Mouse (Mus musculus): ENCODE measurements at regions not wholly inside any gene's neighbourhood (a gene's known extent, or its start where the extent isn't known, plus 50 kb on each side); places are given as distances from the start of the nearest gene placed in this dataset.

DNA sequence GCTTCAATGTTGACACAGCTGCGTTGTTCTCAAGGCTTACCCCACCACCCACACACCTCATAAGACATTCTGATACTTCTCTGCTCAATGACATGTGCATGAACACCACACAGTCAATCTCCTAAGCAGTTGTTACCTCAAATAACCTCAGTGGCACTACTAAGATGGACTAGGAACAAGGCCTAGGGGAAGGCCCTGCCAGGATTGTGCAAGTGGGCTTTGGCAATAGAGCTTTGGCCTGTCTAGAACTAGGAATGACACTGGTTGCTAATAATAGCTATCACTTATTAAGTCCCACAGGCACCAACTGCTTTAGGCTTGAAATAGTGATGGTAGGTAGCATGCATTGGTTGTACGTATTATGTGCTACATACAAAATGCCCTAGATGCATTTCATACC lies 169.7 kb upstream of the Nabp1 start:
- in situ Hi-C loops (cut with MboI, MseI) = loop anchor here (5.0 kb wide), 2 partner anchors 294 to 439 kb away; no protein-coding TSS in a partner anchor

DNA sequence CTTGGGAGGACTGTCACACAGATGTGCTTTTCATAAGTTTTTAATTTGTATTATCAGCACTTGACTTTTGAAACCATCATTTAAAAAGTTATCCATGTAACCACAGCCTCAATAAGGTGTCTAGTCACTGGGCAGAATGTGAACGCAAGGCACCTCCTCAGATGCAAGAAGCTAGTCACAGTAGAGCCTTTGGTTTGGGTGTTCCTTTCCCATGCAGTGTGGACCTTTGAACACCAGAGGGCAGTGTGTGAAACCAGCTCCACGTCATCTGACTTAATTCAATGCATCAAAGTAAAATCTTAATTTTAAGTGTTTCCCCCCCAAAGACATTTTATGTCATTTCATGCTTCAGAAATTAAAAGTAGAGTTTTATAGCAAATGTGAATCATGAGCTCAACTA lies 166.2 kb upstream of the Nabp1 start:
- in situ Hi-C loops (cut with MboI, MseI) = no loop called here

DNA sequence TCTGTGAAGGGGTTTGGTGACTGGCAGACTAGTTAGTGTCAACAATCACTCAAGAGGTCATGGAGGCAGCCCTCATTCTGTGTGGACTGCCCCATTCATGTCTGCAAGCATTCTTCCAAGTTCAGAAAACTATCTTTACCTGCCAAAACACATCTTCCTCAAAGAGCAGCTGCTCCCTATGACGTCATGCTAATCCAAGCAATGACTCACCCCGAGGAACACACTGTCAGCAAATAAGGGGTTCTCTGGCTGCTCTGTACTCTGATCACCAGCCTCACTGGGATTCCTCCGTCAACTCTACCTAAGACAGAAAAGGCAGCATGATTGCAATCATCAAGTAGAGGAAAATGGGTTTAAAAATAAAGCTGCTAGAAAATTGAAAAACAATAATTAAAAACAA lies 165.4 kb upstream of the Nabp1 start:
- in situ Hi-C loops (cut with MboI, MseI) = no loop called here

DNA sequence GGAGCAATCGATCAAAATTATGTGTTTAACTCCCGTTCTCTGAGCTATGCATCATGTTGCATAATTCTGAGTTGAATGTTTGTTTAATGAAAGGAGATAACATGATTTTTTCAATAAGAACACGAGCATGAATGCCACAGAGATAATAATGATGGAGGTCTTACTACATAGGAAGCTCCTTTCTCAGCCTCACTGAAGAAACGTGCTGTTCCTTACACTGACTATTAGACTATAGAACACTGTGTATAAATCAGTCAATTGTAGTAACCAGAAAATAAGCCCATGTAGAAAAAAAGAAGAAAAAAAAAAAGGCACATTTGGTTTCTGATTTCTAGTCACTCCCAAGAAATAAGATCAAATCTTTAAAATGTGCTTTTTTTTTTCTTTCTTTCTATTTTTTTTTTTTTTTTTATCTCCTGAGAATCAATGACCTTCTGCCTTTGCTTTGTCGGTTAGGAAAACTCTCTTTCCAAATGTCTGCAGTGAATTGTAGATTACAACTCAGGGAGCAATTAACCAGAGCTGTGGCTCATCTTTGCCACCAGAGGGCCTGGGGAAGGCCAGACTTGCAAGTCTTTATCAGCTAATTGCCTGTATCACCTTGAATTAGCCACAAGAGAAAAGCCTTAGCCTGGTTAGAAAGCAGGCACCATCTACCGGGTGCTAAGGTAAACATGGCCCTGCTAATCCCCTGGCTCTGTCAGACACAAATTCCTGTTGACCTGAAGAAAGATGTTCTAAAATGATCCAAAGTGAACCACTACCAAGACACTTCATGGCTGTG lies 160.5 kb upstream of the Nabp1 start:
- in situ Hi-C loops (cut with MboI, MseI) = no loop called here

DNA sequence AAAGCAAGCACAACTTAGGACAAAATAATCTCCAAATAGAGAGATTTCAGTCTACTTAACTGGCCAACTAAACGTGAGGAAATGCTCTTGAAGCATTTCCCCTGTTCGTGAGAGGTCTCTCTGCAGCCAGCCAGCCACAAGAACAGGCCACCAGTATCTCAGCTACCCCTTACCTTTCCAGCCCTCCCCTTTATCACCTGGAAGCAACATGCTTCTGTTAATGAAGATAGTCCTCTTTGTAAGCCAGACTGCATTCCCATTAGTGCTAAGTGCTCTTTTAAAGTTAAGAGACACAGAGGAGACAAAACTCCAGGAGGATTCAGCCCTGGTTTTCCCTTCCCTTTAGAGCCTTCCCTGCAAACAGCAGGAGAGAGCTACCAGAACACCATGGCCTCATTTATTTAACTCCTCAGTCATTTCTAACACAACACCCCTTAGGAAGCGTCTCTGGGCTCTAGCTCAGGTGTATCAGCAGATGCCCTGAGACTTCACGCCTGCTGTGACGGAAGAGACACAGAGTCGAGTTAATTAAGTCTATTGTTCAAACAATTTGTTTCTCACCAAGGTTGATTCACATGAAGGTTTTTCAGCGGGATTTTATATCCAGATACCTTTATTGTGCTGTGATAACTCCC lies 157.8 kb upstream of the Nabp1 start:
- in situ Hi-C loops (cut with MboI, MseI) = no loop called here

GRCm38 (mm10) chr1:51633795-51634194 lies 155.6 kb upstream of the Nabp1 start:
- in situ Hi-C loops (cut with MboI, MseI) = no loop called here

DNA sequence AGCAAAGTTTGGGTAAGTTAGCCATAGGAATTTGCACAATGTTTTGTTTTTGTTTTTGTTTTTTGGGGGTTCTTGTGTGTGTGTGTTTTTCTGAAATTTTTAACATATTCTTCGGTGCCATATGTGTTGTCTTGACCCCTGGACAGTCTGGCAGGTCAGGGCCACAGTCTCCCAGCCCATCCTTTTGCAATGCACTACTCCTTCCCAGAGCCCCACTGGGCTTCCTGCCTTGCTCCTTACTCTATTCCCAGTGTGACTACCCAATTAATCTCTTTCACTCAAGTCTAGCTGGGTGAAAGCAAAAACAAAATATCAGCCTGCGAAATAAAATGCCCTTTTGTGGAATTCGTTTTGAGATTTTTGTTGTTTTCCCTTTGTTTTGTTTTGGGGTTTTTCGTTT lies 154.6 kb upstream of the Nabp1 start:
- in situ Hi-C loops (cut with MboI, MseI) = no loop called here

GRCm38 (mm10) chr1:51629848-51630247 lies 151.6 kb upstream of the Nabp1 start:
- in situ Hi-C loops (cut with MboI, MseI) = no loop called here

- in situ Hi-C loops (cut with MboI, MseI) = no loop called here
These were observed 150.0 kb upstream of the Nabp1 start for GRCm38 (mm10) chr1:51628137-51628793.

GRCm38 (mm10) chr1:51626303-51626702 lies 148.1 kb upstream of the Nabp1 start:
- in situ Hi-C loops (cut with MboI, MseI) = no loop called here

GRCm38 (mm10) chr1:51625079-51625478 lies 146.9 kb upstream of the Nabp1 start:
- in situ Hi-C loops (cut with MboI, MseI) = no loop called here

DNA sequence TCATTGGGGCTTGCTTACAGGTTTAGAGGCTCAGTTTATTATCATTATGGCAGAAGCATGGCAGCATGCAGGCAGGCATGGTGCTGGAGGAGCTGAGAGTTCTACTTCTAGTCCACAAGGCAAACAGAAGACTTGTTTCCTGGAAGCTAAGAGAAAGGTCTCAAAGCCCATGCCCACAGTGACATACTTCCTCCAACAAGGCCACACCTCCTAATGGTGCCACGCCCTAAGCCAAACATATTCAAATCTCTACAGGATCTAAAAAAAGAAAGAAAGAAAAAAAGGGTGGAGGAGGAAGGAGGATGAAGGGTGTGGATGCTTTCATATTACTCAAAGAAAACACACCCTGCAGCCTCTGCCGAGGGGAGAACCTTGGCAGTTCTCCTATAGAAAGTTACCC lies 146.3 kb upstream of the Nabp1 start:
- in situ Hi-C loops (cut with MboI, MseI) = loop anchor here (25.0 kb wide), 1 partner anchor 537 kb away; no protein-coding TSS in a partner anchor

DNA sequence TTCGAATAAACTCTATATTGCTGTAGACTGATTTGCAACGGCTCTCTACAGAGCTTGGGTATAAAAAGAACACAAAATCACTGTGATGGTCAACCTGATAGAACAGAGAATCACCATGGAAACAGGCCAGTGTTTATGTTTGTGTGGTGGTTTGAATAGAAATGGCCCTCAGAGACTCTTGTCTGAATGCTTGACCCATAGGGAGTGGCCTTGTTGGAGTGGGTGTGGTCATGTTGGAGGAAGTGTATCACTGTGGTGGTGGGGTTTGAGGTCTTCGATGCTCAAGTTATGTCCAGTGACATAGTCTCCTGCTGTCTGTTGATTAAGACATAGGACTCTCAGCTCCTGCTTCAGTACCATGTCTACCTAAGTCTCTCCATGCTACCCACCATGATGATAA lies 144.8 kb upstream of the Nabp1 start:
- in situ Hi-C loops (cut with MboI, MseI) = loop anchor here (25.0 kb wide), 1 partner anchor 536 kb away; no protein-coding TSS in a partner anchor

DNA sequence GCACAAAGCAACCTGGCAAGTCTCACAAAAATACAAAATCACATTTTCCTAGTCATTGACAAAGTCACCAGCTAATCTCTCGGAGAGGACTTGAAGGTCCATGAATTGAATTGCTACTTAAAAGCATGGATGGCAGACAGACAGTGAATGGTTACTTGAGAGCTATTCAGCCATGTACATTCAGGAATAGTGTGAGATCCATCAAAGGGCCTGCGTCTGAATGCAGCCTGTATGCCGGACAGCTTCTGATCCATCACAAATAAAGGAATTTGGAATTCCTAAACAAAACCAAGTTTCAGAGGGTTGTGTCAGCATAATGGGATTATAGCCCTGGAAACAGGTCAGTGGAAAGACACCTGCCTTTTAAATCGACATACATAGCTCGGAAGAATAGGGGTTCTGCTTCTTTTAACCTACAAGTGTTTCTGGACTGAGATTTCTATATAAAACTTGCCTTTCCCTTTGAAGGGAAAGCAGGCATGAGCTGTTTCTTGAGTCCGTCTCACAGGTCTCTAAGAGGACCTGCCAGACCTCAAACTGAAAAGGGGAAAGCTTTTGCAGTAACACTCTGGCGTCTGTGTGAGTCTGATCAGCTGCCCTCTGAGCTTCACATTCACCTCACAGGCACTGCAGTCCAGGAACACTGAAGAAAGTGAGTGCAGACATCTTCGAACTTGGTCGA lies 144.1 kb upstream of the Nabp1 start:
- in situ Hi-C loops (cut with MboI, MseI) = loop anchor here (25.0 kb wide), 1 partner anchor 535 kb away; no protein-coding TSS in a partner anchor

GRCm38 (mm10) chr1:51621062-51621461 lies 142.8 kb upstream of the Nabp1 start:
- in situ Hi-C loops (cut with MboI, MseI) = loop anchor here (25.0 kb wide), 1 partner anchor 534 kb away; no protein-coding TSS in a partner anchor

DNA sequence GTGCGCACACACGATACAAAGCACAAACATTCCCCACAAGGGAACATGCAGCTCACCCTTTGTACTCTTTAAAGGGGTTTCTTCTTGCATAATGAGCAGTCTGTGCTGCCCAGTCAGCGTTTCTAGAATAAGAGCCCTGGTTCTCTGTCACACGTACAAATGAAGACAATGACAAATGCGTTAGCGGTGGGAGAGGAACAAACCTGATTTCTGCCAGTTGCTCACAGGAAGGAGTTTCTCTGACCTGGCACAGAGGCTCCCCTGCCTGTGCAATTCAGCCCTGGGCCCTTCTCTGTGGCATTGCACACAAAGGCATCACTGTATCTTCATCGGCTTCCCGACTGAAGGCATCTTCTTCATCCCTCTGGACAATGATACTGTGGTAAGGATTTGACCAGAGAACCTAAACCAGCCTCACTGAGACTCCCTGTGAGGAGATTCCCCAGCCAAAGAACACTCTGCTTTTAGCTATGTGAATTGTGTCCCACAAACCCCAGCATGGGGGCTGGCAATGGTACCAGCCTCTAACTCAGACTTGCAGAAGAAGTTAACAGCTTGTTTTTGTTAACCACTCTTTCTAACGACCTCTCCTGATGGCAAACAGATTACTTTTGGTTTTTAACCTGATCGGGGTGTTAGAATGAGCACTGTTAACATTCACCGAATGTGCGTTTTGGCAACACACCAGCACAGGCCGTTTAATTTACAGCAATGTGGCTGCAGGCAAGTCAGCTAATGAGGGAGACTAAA lies 139.5 kb upstream of the Nabp1 start:
- in situ Hi-C loops (cut with MboI, MseI) = loop anchor here (5.0 to 25.0 kb wide), 2 partner anchors 530 to 655 kb away; no protein-coding TSS in a partner anchor

DNA sequence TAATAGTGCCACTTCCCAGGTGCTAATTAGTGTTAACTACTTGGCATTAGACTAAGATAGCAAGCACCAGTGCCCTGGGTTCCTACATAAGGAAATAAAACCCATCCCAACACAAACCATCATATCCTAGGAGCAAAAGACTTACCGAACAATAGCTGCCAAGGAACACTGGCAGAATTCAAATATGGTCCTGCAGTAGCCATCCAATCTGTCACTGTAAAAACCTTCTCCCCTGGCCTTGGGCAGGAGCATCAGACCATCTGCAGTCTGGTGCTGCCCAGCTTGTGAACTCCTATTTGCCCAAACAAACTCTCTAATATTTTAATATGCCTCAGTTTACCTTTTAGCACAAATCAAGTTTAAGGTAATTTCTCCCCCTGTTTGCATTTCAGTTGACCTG lies 137.9 kb upstream of the Nabp1 start:
- in situ Hi-C loops (cut with MboI, MseI) = loop anchor here (5.0 to 25.0 kb wide), 2 partner anchors 529 to 654 kb away; no protein-coding TSS in a partner anchor

DNA sequence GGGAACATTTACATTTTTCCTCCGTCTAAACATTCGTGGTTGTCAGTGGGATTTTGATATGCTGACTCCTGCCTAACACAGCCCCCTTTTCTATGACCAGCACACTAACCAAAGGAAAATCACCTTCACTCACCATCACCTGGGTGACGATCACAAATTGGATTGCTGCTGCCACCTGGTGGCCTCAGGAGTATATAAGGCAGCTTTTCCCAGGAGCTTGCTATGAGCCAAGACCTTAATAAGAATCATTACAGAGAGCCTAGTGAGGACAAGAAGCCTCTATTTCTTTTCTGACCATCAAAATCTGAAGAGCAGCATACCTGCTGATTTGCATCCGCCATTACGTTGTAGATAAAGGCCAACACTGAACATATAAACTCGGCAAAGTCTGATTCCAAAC lies 137.3 kb upstream of the Nabp1 start:
- in situ Hi-C loops (cut with MboI, MseI) = loop anchor here (5.0 to 25.0 kb wide), 2 partner anchors 528 to 653 kb away; no protein-coding TSS in a partner anchor

- in situ Hi-C loops (cut with MboI, MseI) = loop anchor here (5.0 to 25.0 kb wide), 2 partner anchors 527 to 652 kb away; no protein-coding TSS in a partner anchor
These were observed 136.5 kb upstream of the Nabp1 start for GRCm38 (mm10) chr1:51614700-51615099.

DNA sequence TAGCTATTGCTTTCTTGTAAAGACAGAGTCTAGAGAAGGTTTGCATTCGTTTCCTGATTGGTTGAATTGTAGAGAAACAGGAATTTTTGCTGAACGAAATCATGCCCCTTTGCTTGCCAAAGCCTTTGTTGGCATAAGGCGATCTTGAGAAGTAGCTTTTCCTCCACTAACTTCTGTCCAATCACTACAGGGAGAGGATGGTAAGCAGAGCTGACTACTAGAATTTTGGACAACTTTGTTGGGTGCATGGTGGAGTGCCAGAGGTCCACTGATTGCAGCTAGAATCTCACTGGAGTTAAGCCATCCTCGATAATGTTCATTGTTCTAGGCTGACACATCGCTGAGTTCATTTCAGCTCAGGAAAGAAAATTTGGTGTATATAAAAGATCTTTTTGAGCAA lies 131.1 kb upstream of the Nabp1 start:
- in situ Hi-C loops (cut with MboI, MseI) = loop anchor here (10.0 to 25.0 kb wide), 2 partner anchors 254 to 522 kb away; no protein-coding TSS in a partner anchor

DNA sequence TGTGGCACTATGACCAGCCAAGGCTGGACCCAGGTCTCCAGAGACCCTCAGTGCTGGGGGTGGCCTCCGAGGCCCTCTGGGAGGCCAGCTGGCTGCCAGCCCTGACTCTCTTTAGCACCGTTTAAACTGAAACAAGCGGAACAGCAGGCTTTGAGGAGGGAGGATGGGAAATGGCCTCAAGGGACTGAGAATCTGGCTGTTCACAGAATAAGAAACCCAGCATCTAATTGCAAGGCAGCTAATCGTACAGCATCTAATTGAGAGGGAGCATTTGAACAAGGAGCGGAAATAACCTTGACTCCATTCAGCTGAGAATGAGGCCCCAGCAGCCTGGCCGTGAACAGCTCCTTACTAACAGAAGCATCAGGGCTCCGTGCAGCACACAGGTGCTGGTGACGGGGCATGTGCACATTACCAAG lies 129.2 kb upstream of the Nabp1 start:
- in situ Hi-C loops (cut with MboI, MseI) = loop anchor here (10.0 to 25.0 kb wide), 2 partner anchors 253 to 520 kb away; no protein-coding TSS in a partner anchor

Measured in regulatory T cell (primary cell).